Mouse (Mus musculus): Measurements from ENCODE around the gene Smim13. TPM values are rescaled to one million over a fixed set of nuclear protein-coding genes. Genes with fewer than 3 reads are reported as not detected.
"Not testable (repeated sequence)": the region's sequence is repeated elsewhere in the genome, so short reads cannot be mapped to it uniquely, and the experiment has no call there.

Smim13 gene
- total and polyA plus RNA-seq, 3 experiments: 6.2 to 11.0 (median 9.7) TPM

- no peak for DNase-seq
Observed at GRCm38 (mm10) chr13:41238035-41238804, 11.4 kb upstream of the Smim13 start.

GRCm38 (mm10) chr13:41238805-41239130 is 10.9 kb upstream of the Smim13 start:
- no peak for DNase-seq

GRCm38 (mm10) chr13:41241557-41241956 is 8.1 kb upstream of the Smim13 start:
- DNase-seq: no peak

GRCm38 (mm10) chr13:41244306-41244830 is 5.3 kb upstream of the Smim13 start:
- no peak for DNase-seq

GRCm38 (mm10) chr13:41248751-41249520 is 708 bp upstream of the Smim13 start:
- no peak for DNase-seq

GRCm38 (mm10) chr13:41250318-41250981 is 806 bp downstream of the Smim13 start:
- DNase-seq: no peak

GRCm38 (mm10) chr13:41251232-41251631 is 1.6 kb downstream of the Smim13 start:
- not testable (repeated sequence) for DNase-seq

GRCm38 (mm10) chr13:41251667-41252066 is 2.0 kb downstream of the Smim13 start:
- no peak for DNase-seq

GRCm38 (mm10) chr13:41252141-41252540 is 2.5 kb downstream of the Smim13 start:
- no peak for DNase-seq

- DNase-seq: no peak
Observed at GRCm38 (mm10) chr13:41252736-41253135, 3.1 kb downstream of the Smim13 start.

- no peak for DNase-seq
Observed at GRCm38 (mm10) chr13:41256126-41256525, 6.5 kb downstream of the Smim13 start.

GRCm38 (mm10) chr13:41256962-41257361 is 7.3 kb downstream of the Smim13 start:
- DNase-seq: no peak

GRCm38 (mm10) chr13:41257851-41258250 is 8.2 kb downstream of the Smim13 start:
- DNase-seq: no peak

- not testable (repeated sequence) for DNase-seq
Observed at GRCm38 (mm10) chr13:41261617-41262016, 12.0 kb downstream of the Smim13 start.

GRCm38 (mm10) chr13:41263304-41264006 is 13.8 kb downstream of the Smim13 start:
- DNase-seq: no peak

- DNase-seq: no peak
Observed at GRCm38 (mm10) chr13:41267827-41268408, 18.3 kb downstream of the Smim13 start.

- no peak for DNase-seq
Observed at GRCm38 (mm10) chr13:41273927-41274650, 24.4 kb downstream of the Smim13 start, which contains the start of gene Gm17364. Gm17364 (minus strand) TSS chr13:41273977.

GRCm38 (mm10) chr13:41280696-41281095 is 31.1 kb downstream of the Smim13 start:
- DNase-seq: no peak

- peak; percentile 51 for DNase-seq
Observed at GRCm38 (mm10) chr13:41283256-41283655, 33.6 kb downstream of the Smim13 start.

- DNase-seq: no peak
Observed at GRCm38 (mm10) chr13:41285448-41285847, 35.8 kb downstream of the Smim13 start.

- DNase-seq: no peak
Observed at GRCm38 (mm10) chr13:41286285-41286684, 36.6 kb downstream of the Smim13 start.
